Mouse (Mus musculus) adrenal gland, postnatal 4 days (tissue): Measurements from ENCODE around the gene Oprm1. TPM values are rescaled to one million over a fixed set of nuclear protein-coding genes. Genes with fewer than 3 reads are reported as not detected.

Source experiments
- total RNA-seq, 2 experiments: library from RNA; stranded (reverse); gene quantifications; 2 replicates each; pipeline ENCODE4 v1.2.3; 2021

Oprm1 gene
- total RNA-seq, 2 experiments from 2014 or later, result 0.51 to 1.3 TPM

Other genes with a start within 250 kb of the Oprm1 start
- gene Gm10945, start 3.3 kb downstream of the Oprm1 start, total RNA-seq, result not detected